Mouse (Mus musculus) adrenal gland, postnatal 36 days (tissue): ENCODE data around the gene Fcho2. TPM values are rescaled to one million over a fixed set of nuclear protein-coding genes. Genes with fewer than 3 reads are reported as not detected.

Experiments
- DNase-seq, 2 experiments: peaks; one replicate each; pipeline ENCODE4 v3.0.0; 2021; ENCODE audit warnings: mixed read lengths in 1 of 2
- total RNA-seq, 2 experiments: library from RNA; stranded (reverse); gene quantifications; 2 replicates each; pipeline ENCODE4 v1.2.3; 2021

The Fcho2 gene
- total RNA-seq, 2 experiments from 2014 or later = 47.1 to 51.0 TPM

GRCm38 (mm10) chr13:98679230-98679629 is 136.0 kb downstream of the Fcho2 start:
- no peak for DNase-seq

GRCm38 (mm10) chr13:98673922-98674321 is 141.3 kb downstream of the Fcho2 start:
- DNase-seq = no peak

Other genes starting within 250 kb of the Fcho2 start
- not detected for gene Tmem174, start 178.0 kb downstream of the Fcho2 start, total RNA-seq
- gene Tmem171, start 120.6 kb downstream of the Fcho2 start, total RNA-seq = under 1 TPM in 1 of 2 experiments, not detected in 1; 0.40 TPM
- 100 to 1,000 TPM; 129 to 141 TPM for gene Tnpo1, start 110.9 kb upstream of the Fcho2 start, total RNA-seq
- not detected for gene 1700024P04Rik, start 169.1 kb upstream of the Fcho2 start, total RNA-seq